Mouse (Mus musculus) cerebellum, adult 8-10 months (tissue): ENCODE measurements around the gene Hspa12b.
"Not testable (repeated sequence)": the region's sequence is repeated elsewhere in the genome, so short reads cannot be mapped to it uniquely, and the experiment has no call there.

Experiments
- DNase-seq: peaks from one replicate; pipeline ENCODE4 v3.0.0; 2022

Gene Hspa12b

GRCm38 (mm10) chr2:131127161-131127730, at the start of gene Hspa12b:
TSS of gene Hspa12b (plus strand) at chr2:131127280.
- no peak for DNase-seq

DNA sequence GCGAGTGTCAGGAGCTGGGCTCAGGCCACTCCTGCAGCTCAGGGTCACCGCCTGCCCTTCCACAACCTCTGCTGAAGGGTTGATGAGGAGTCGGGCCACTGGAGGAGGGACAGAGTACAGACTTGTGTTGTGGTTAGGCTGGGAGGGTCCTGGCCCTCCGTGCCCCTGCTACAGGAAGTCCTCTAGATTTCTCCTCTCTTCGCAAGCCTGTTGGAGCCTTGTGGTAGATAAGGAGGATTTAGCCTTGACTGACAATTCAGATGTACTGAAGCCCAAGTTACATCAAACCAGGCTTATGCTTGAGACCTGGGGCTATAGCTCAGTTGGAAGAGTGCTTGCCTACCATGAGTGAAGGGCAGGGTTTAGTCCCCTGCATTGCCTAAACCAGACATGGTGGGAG, 46.6 kb upstream of the Hspa12b start:
- DNase-seq = no peak

- no peak for DNase-seq
These were observed 42.9 kb upstream of the Hspa12b start for GRCm38 (mm10) chr2:131084206-131084605.

DNA sequence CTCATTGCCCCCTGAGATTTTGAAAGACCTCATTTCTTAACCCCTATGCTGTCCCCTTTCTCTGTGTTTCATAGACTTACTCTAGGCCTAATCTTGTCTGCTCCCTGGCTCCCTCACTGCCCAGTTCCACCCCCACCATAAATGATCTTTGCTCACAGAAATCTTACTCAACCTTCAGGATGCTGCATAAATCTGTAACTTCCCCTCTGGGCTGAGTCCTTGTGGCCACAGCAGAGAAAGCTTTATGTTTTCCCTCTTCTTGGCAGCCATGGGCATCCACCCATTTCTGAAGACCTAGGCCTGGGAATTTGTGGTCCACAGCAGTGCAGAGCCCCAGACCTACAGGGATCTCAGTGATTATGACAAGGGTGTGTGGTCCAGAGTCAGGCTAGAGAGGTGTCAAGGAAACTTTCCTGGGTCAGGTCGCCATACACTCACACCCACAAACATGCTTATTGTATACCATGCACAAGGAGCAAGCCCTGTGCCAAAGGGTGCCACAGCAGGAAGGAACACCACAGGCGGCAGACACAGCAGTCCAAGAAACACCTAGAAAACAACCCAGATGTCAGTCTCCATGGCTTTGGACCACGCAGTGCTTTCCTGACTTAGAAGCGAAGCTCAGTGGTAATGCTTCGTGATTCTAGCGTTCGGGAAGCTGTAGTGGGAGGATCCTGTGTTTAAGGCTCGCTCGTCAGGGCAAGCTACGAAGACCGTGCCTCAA, 40.3 kb upstream of the Hspa12b start, which contains the start of gene Siglec1:
TSS of gene Siglec1 (minus strand) at position 99 of the 724 bp plus-strand sequence.
- DNase-seq = no peak

DNA sequence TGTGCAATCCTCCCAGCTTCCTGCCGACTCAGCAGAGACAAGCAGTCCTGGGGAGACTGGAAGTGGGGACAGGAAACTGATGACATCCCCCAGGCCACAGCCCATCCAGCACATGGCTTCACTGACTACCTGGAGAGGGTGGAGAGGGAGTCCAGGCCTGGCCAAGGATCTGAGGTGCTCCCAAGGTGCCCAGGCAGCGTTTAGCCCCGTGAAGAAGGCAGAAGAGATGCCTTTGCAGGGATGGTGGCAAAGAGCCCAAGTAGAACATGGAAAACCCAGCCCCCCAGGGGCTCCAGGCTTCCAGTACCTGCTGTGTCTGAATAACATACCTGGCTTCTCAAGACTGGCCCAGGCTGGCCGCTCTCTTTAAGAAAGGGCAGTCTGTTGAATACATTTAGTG, 38.5 kb upstream of the Hspa12b start:
- DNase-seq = no peak

DNA sequence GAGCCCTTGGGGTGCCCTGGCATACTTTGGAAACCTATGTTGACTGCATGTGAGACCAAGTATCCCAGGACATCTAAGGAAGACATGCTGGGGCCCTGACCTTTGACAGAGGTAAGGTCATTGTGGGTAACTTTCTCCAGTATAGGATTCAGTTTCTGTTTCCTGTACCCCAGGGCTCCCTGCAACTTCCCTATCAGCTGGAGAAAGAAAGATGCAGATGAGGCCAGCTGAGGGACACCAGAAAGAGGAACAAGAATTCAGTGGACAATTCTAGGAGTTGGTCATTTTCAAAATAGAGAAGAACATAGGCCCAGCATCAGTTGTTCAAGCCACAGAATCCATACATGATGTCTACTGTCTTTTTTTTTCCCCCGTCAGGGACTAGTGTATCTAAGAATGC, 37.4 kb upstream of the Hspa12b start:
- DNase-seq = no peak

GRCm38 (mm10) chr2:131090852-131091251, 36.2 kb upstream of the Hspa12b start:
- no peak for DNase-seq

GRCm38 (mm10) chr2:131093577-131093976, 33.5 kb upstream of the Hspa12b start:
- DNase-seq = no peak

DNA sequence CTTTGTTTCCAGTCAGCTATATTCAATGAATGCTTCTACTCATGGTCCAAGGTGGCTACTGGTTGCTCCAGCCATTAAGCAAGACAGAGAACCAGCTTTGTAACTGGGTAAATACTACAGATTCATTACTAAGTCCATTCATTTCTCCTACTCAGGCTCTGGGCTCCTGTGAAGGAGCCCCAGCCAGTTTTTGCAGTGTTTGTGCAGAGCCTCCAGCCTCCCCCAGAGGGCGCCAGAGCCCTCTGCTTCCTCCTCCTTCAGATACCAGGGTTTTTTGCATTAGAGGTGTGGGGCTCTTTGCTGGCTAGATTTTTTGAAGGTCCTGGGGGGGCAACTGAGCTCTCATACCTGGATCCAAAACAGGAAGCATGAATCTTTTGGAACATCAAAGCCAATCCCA, 32.3 kb upstream of the Hspa12b start:
- DNase-seq = peak; percentile 63

DNA sequence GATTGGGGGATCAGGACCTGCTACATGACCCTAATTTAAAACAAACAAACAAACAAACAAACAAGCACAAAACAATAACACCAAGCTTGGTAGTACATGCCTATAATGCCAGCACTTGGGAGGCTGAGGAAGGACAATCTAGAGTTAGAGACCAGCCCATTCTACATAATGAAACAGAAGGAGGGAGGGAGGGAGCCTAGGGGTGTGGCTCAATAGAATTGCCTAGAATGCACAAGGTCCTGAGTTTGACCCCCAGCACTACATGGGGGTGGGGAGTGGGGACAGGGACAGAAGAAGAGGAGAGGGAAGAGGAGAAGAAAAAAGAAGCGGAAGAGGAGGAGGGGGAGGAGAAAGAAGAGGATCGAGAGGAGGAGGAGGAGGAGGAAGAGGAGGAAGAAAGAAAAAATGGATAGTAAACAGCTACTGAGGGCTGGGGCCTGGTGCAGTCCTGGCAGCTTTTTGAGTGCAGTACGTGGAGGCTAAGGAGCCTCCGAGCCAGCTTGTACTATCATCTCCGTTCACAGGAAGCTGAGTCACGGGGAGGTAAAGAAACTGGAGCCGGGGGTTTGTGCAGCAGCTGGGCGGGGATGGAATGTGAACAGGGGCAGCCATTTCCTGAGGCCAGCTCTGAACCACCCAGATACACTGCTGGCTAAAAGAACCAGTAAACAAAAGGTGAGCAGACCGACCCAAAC, 30.8 kb upstream of the Hspa12b start:
- no peak for DNase-seq

DNA sequence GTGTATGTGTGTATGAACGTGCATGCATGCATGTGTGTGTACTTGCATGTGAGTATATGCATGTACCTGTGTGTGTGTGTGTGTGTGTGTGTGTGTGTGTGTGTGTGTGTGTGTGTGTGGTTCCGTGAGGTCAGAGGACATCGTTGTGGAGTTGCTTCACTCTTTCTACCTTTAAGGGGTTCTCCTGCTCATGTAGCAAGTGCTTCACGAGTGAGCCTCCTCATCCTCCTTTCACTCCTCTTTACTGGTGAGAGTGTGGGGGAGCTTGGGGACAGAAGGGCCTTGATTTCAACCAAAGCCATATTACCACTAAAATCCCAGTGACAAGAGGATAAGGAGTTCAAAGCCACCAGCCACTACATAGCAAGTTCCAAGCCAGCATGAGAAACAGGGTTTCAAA, 30.0 kb upstream of the Hspa12b start:
- no peak for DNase-seq

DNA sequence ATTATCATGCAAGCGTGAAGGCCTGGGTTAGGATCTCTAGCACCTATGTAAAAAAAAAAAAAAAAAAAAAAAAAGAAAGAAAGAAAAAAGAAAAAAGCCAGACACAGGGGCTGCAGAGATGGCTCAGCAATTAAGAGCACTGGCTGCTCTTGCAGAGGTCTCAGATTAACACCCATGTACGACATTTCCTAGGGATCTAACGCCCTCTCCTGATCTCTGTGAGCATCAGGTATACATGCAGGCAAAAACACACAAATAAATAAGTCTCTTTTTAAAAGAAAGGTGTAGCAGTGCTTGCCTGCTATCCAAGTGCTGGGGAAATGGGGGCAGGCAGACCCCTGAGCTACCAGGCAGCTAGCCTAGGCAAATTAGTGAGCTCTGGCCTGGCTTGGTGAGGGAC, 25.6 kb upstream of the Hspa12b start:
- DNase-seq = no peak

DNA sequence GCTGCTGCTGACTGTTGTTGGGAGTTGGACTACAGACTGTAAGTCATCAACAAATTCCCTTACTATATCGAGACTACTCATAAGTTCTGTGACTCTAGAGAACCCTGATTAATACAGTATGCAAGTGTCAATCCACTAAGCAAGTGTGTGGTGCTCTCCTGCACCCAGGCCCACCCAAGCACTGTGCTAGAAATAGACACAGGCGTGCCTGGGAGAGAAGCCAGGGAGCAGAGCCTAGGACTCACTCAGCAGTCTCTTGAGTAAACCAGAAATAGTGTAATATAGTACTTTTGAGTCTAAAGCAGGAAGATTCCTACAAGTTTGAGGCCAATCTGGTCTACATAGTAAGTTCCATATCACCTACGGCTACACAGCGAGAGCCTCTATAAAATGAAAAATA, 23.1 kb upstream of the Hspa12b start:
- DNase-seq = no peak

- DNase-seq = not testable (repeated sequence)
These were observed 22.0 kb upstream of the Hspa12b start for GRCm38 (mm10) chr2:131105061-131105460.

DNA sequence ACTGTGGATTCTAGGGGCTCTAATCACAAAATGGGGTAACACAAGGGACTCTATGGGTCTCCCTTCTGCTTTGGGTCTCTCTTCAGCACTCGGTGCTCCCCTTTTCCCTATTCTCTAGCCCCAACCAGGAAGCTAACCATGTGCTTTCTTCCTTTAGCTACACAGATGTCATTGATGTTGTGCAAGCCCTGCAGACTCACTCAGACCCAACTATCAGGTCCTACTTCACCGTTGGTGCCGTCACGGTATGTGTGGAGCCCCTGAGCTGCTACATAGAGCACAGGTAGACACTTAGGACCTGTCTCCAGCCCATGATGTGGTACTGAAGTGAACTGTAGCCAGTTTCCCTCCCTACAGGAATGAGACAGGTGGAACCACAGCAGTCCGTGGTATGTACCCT, 21.1 kb upstream of the Hspa12b start:
- no peak for DNase-seq

DNA sequence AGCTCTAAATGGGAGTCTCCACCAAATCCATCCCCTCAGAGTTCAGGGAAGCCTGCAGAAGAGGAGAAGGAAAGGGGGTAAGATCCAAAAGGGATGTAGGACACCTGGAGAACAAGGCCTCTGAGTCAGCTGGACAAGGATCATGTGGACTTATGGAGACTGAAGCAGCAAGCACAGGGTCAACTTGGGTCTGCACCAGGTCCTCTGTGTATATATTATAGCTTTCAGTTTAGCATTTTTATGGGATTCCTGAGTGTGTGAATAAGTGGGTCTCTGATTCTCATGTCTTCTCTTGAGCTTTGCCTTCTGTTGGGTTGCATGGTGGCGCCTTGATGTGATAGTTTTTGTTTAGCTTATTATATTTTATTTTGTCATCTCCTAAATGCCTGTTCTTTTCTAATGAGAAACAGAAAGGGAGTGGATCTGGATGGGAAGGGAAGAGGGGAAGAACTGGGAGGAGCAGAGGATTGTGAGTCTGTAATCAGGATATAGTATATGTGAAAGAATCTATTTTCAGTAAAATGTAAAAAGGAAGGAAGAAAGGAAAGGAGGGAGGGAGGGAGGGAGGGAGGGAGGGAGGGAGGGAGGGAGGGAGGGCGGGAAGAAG, 8.0 kb upstream of the Hspa12b start:
- no peak for DNase-seq

DNA sequence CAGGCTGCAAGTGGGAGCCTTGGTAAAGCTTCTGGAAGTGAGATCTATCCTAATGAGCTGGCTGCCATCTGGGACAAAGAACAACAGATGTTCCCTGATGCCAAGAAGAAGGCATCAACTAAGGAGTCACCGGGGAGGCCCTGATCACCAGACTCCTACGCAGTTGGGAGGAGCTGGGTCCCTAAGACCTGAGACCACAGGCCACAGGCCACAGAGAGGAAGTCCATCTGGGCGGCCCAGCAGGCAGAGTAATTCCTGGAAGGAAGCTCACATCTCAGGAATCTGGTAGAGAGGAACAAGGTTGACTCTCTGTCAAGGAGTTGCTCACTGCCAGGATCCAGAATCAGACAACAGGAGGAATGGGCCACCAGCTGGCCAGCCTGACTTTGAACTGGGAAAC, 2.9 kb upstream of the Hspa12b start:
- DNase-seq = no peak

DNA sequence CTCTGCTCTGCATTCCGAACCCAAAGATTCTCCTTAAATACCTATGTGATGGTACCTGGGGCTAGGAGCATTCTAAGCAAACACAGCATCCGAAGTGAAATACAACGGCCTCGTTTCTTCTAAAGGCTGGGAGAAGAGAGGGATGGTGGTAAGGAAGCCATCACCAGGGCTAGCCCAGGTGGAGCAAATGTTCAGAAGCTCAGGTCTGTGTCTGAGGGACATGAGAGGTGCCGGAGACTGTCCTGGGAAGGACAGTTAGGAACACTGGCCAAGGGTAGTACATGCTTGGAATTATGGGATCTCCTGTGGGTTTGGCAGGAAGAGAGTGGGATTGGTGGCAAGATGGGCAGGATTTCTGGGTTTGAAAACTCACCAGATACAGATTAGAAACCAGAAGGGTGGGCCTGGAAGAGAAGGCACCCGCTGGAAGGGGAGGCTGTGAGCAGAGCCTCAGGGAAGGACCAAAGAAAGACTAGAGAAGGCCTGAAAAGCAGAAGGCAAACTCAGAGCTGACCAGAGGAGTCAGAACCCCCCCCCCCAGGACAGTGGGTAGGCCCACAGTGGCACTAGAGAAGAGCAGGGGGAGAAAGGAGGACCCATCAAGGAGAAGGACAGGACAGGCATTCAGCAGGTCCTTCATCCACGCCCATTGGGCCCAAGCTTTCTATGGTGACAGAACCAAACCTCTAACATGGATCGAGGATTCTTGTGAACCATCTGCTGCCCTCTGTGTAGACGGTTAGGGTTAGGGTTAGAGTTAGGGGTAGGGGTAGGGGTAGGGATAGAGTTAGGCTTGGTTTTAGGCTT, 1.7 kb upstream of the Hspa12b start:
- no peak for DNase-seq

DNA sequence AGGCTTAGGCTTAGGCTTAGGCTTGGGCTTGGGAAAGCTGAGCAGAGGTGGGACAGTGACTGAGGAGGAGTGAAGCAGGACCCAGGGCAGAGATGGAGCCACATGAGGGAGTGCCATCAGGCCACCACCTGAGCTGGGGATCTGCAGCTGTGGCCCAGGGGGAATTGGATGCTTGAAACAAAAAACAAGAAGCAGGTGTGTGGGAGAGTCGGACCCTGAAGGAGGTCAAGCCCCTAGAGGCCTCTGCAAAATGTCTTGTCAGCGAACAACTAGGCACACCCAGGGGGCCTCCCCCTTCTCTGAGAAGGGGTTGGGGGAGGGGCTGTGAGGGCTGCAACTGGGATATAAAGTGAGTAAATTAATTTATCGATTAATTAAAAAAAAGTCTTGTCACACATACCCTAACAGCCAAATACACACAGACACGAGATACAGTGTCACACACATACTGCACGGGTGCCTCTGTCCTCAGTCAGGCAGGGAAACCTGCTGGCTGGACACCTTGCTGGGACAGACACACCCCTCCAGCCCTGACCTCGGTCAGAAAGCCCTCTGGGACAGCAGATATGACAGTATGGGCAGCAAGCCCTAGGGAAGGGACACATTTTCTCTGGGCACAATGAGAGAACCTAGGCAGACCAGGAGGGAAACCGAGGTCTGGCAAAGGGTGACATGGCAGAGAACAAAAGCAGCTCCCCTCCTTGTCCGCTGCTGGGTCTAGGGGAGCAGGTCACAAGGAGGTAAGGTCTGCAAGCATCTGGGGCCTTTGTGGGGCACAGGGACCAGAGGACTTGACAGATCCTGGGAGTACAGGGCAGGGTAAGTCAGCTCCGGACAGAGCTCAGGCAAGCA, 890 bp upstream of the Hspa12b start:
- no peak for DNase-seq

DNA sequence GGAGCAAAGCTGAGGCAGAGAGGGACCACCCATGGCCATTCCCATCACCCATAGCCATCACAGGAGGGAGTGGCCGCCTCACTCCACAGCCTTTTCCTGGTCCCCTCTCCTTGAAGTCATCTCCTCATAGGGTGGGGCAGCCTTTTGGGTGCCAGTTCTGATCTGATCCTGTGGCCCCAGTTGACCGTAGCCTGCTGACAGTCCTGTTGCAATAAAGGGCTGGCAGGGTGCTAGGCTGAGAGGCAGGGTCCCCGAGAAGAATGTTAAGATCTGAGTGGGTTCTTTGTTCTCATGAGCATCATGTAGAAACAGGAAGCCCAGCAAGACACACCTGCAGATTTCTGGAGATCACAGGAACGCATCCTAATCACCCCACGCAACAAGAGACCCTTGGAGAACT, 1.1 kb downstream of the Hspa12b start:
- no peak for DNase-seq

DNA sequence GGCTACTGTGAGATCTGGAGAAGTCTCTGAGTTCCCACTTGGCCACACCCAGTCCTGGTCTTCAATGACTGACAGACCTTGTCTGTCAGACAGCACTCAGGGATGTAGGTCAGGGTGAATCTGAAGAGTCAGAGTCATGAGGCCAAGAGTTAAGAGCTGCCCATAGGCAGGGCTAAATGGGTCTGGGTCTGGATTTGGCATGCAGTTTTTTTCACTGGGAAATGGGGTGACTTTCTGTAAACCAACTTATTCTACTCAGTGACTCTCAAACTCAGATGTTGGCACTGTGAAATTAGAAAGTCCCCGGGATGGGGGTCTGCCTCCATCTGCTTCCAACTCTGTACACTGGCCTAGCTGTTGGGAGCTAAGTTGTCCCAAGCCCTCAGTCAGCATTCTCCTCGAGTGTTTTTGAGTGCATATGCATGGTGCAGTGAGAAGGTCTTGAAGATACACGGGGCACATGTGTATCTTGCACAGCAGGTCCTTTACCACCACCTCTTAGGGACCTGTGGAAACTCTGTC, 1.6 kb downstream of the Hspa12b start:
- no peak for DNase-seq

DNA sequence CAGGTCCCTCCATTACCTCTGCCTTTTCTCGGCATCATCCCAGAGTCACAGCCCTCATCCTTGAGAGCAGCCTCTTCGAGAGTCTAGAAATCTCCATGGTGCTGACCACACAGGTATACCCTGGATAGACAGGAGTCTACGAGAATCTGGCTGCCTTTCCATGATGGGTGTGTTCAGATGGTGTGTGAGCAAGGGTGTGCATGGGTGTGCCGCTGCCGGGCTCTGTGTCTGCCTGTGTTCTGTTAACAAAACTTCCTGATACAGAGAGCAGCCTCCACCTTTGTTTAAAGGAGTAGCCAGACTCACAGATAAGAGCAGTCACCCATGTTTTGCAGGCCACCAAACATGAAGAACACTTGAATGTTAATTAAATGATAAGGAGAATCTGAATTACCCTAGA, 2.8 kb downstream of the Hspa12b start:
- DNase-seq = no peak
